Mouse (Mus musculus) heart, postnatal 10 days (tissue): ENCODE results near the gene Ubox5. TPM values are rescaled to one million over a fixed set of nuclear protein-coding genes. Genes with fewer than 3 reads are reported as not detected.
"Not testable (repeated sequence)": the region's sequence is repeated elsewhere in the genome, so short reads cannot be mapped to it uniquely, and the experiment has no call there.

Source experiments
- DNase-seq, 2 experiments: peaks; one replicate each; pipeline ENCODE4 v3.0.0; 2021
- intact Hi-C: fragments of 180-260 bp; cut with DNase I; formaldehyde crosslinking; loops from one replicate; pipeline ENCODE4 v1.15.1; 2025
- total RNA-seq, 2 experiments: library from RNA; stranded (reverse); gene quantifications; 2 replicates each; pipeline ENCODE4 v1.2.3; 2021

The Ubox5 gene
- total RNA-seq, 2 experiments from 2014 or later, result 6.2 to 6.4 TPM

GRCm38 (mm10) chr2:130579791-130580190 lies 50.0 kb downstream of the Ubox5 start:
- no peak for DNase-seq

GRCm38 (mm10) chr2:130578148-130578547 lies 51.7 kb downstream of the Ubox5 start:
- intact Hi-C loops, result no loop called here
- DNase-seq, result peak; percentile 47 to 69

More at GRCm38 (mm10) chr2:130579791-130580190, 50.0 kb downstream of the Ubox5 start:
- intact Hi-C loops, result no loop called here

GRCm38 (mm10) chr2:130577632-130578031 lies 52.2 kb downstream of the Ubox5 start:
- intact Hi-C loops, result no loop called here
- DNase-seq, result peak; percentile 38 to 49

GRCm38 (mm10) chr2:130577021-130577420 lies 52.8 kb downstream of the Ubox5 start:
- no peak for DNase-seq
- intact Hi-C loops, result no loop called here

GRCm38 (mm10) chr2:130576564-130576963 lies 53.3 kb downstream of the Ubox5 start:
- intact Hi-C loops, result not testable (repeated sequence)
- DNase-seq, result peak in 1 of 2 experiments; percentile 25

GRCm38 (mm10) chr2:130575873-130576272 lies 54.0 kb downstream of the Ubox5 start, which contains the start of gene Oxt:
Gene Oxt (plus strand): TSS chr2:130576173.
- intact Hi-C loops, result no loop called here
- no peak for DNase-seq

GRCm38 (mm10) chr2:130574960-130575359 lies 54.9 kb downstream of the Ubox5 start:
- DNase-seq, result no peak
- intact Hi-C loops, result no loop called here

- DNase-seq, result no peak
- intact Hi-C loops, result no loop called here
Observed at GRCm38 (mm10) chr2:130569926-130570325, 59.9 kb downstream of the Ubox5 start.

GRCm38 (mm10) chr2:130568921-130569320 lies 60.9 kb downstream of the Ubox5 start:
- intact Hi-C loops, result no loop called here

GRCm38 (mm10) chr2:130564983-130565382 lies 64.9 kb downstream of the Ubox5 start:
- DNase-seq, result no peak
- intact Hi-C loops, result loop anchor here (2.0 kb wide), 1 partner anchor 34 kb away; no protein-coding TSS in a partner anchor

More at GRCm38 (mm10) chr2:130568921-130569320, 60.9 kb downstream of the Ubox5 start:
- DNase-seq, result no peak

- intact Hi-C loops, result loop anchor here (2.0 kb wide), 1 partner anchor 35 kb away; no protein-coding TSS in a partner anchor
Observed at GRCm38 (mm10) chr2:130564063-130564462, 65.8 kb downstream of the Ubox5 start.

GRCm38 (mm10) chr2:130563212-130564055 lies 66.4 kb downstream of the Ubox5 start, which contains the start of gene Mrps26:
Gene Mrps26 (plus strand): TSS chr2:130563742.
- DNase-seq, result peak; percentile 95
- intact Hi-C loops, result loop anchor here (2.0 kb wide), 1 partner anchor 35 kb away; no protein-coding TSS in a partner anchor

More at GRCm38 (mm10) chr2:130564063-130564462, 65.8 kb downstream of the Ubox5 start:
- DNase-seq, result no peak

- intact Hi-C loops, result no loop called here
- DNase-seq, result no peak
Observed at GRCm38 (mm10) chr2:130558015-130558414, 71.8 kb downstream of the Ubox5 start.

- no peak for DNase-seq
- intact Hi-C loops, result no loop called here
Observed at GRCm38 (mm10) chr2:130557462-130557861, 72.4 kb downstream of the Ubox5 start.

GRCm38 (mm10) chr2:130556292-130556691 lies 73.5 kb downstream of the Ubox5 start:
- no peak for DNase-seq
- intact Hi-C loops, result no loop called here

GRCm38 (mm10) chr2:130554841-130555240 lies 75.0 kb downstream of the Ubox5 start:
- intact Hi-C loops, result no loop called here
- DNase-seq, result no peak

- peak in 1 of 2 experiments; percentile 13 for DNase-seq
- intact Hi-C loops, result no loop called here
Observed at GRCm38 (mm10) chr2:130546957-130547356, 82.9 kb downstream of the Ubox5 start.

- intact Hi-C loops, result no loop called here
- no peak for DNase-seq
Observed at GRCm38 (mm10) chr2:130540266-130540665, 89.6 kb downstream of the Ubox5 start.
